Mouse (Mus musculus) neural tube, embryonic 13.5 days (tissue): ENCODE measurements around the gene Exoc4. TPM values are rescaled to one million over a fixed set of nuclear protein-coding genes. Genes with fewer than 3 reads are reported as not detected.
A peak's percentile ranks its signal among the peaks of the same experiment; 100 is the strongest.

Source experiments
- ATAC-seq: fragments of 200-750 bp; cut with Nextera tagmentation; 2 replicates; pipeline ENCODE4 v1.8.0; 2017; ENCODE audit warnings: low read depth, mild to moderate bottlenecking, moderate TSS enrichment, moderate library complexity
- H3K27ac ChIP-seq: fragments of 300-500 bp; sonication (generic); replicated peaks from 2 replicates; pipeline ENCODE4 v1.5.1; 2015; ENCODE audit warnings: moderate library complexity, mild to moderate bottlenecking, inconsistent platforms
- H3K27me3 ChIP-seq: fragments of 300-500 bp; sonication (generic); 2 replicates; pipeline ENCODE4 v1.6.1; 2015; ENCODE audit warnings: mild to moderate bottlenecking, inconsistent platforms
- H3K36me3 ChIP-seq: fragments of 300-500 bp; sonication (generic); 2 replicates; pipeline ENCODE4 v1.6.1; 2015; ENCODE audit warnings: mild to moderate bottlenecking, inconsistent platforms
- H3K4me1 ChIP-seq: fragments of 300-500 bp; sonication (generic); replicated peaks from 2 replicates; pipeline ENCODE4 v1.6.1; 2015; ENCODE audit warnings: inconsistent platforms
- H3K4me2 ChIP-seq: fragments of 300-500 bp; sonication (generic); 2 replicates; pipeline ENCODE4 v1.6.1; 2015; ENCODE audit warnings: inconsistent platforms, mild to moderate bottlenecking, moderate library complexity
- H3K4me3 ChIP-seq: fragments of 300-500 bp; sonication (generic); 2 replicates; pipeline ENCODE4 v1.5.1; 2015; ENCODE audit warnings: mild to moderate bottlenecking, inconsistent platforms
- H3K9ac ChIP-seq: fragments of 300-500 bp; sonication (generic); 2 replicates; pipeline ENCODE4 v1.6.1; 2015; ENCODE audit warnings: moderate library complexity, mild to moderate bottlenecking, inconsistent platforms
- H3K9me3 ChIP-seq: fragments of 300-500 bp; sonication (generic); 2 replicates; pipeline ENCODE4 v1.6.1; 2016; ENCODE audit warnings: inconsistent platforms
- WGBS: fragments of 180-500 bp; shearing (Covaris S2); methylation state at CpG from one replicate; pipeline ENCODE4 v1.1.7; 2015; 5-methylcytosine and 5-hydroxymethylcytosine counted together
- polyA plus RNA-seq: library from polyadenylated mRNA; unstranded; fragments of >200 nt; fragmentation: Nextera tagmentation; extraction: Ambion mirVana; gene quantifications from 2 replicates; pipeline ENCODE4 v1.2.1, GENCODE M21; 2015

The Exoc4 gene
- polyA plus RNA-seq, 1 experiment from 2014 or later = 41.6 TPM

DNA sequence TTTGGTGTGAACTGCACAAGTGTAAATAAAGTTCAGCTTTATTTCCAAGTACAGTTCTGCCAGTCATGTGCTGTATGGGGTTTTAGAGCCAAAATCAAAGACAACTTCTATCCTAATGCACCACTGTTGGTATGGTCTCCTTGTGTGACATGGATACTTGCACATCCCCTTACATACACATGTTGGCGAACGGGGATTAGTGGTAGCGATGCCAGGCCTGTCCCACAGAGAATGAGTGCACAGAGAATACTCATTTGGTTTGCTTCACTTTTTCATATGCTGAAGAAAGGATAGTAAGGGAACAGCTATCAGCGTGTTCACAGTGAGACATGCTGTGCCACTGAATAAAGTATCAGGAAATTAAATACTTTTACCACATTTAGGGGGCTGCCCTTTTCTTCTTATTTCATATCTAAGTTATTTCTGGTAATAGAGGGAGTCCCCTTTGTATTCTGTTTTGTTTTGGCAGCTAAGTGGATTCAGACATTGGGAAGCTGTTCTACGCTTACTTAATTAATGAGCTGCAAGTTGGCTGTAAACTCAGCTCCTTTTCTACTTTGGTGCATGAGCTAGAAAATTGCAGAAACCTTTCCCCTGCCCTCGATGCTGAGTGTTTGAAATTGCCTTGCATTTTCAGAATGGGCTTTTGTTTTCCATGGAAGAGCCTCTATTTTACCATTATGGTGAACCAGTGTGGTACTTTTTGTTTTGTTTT lies 247.4 kb downstream of the Exoc4 start:
- H3K4me2 ChIP-seq = no peak overlapping the region
- 35% methylated on average over 6 of the region's 6 CpGs for WGBS
- H3K9me3 ChIP-seq = no peaks in the 10 kb centered on the region
- no peaks in the 10 kb centered on the region for H3K27me3 ChIP-seq
- no peaks in the 10 kb centered on the region for H3K36me3 ChIP-seq
- H3K9ac ChIP-seq = no peak overlapping the region
- peak overlapping the region; percentile 68 for H3K27ac ChIP-seq
- H3K4me3 ChIP-seq = no peak overlapping the region
- peaks cover 15% of the 10 kb centered on the region for H3K4me1 ChIP-seq
- ATAC-seq = no peak

- ATAC-seq = no peak; the same call in 1 of the 2 replicates
- Histone ChIP-seq H3K36me3 (no peaks in the 10 kb centered on the region), H3K4me3 (no peak overlapping the region), H3K27me3 (no peaks in the 10 kb centered on the region), H3K4me1 (peaks cover 15% of the 10 kb centered on the region), H3K27ac (no peak overlapping the region), H3K9me3 (no peaks in the 10 kb centered on the region), H3K4me2 (no peak overlapping the region), H3K9ac (no peak overlapping the region)
Measured at GRCm38 (mm10) chr6:33497348-33497747, 248.5 kb downstream of the Exoc4 start.

- 76% methylated on average over 4 of the region's 4 CpGs for WGBS
- no peak for ATAC-seq
Measured at GRCm38 (mm10) chr6:33502388-33502787, 253.5 kb downstream of the Exoc4 start.

GRCm38 (mm10) chr6:33503381-33503780 lies 254.5 kb downstream of the Exoc4 start:
- H3K36me3 ChIP-seq = no peaks in the 10 kb centered on the region
- no peaks in the 10 kb centered on the region for H3K9me3 ChIP-seq
- WGBS = 84% methylated on average over 3 of the region's 3 CpGs
- H3K4me1 ChIP-seq = no peaks in the 10 kb centered on the region; the same call in 1 of the 2 replicates
- ATAC-seq = no peak
- no peak overlapping the region for H3K4me3 ChIP-seq
- no peak overlapping the region for H3K27ac ChIP-seq
- no peaks in the 10 kb centered on the region for H3K27me3 ChIP-seq
- H3K4me2 ChIP-seq = no peak overlapping the region
- H3K9ac ChIP-seq = no peak overlapping the region

More at GRCm38 (mm10) chr6:33502388-33502787, 253.5 kb downstream of the Exoc4 start:
- H3K9ac ChIP-seq = no peak overlapping the region
- no peak overlapping the region for H3K4me2 ChIP-seq
- peaks cover 1% of the 10 kb centered on the region for H3K4me1 ChIP-seq
- H3K36me3 ChIP-seq = no peaks in the 10 kb centered on the region
- no peak overlapping the region for H3K4me3 ChIP-seq
- no peaks in the 10 kb centered on the region for H3K9me3 ChIP-seq
- no peak overlapping the region for H3K27ac ChIP-seq
- H3K27me3 ChIP-seq = no peaks in the 10 kb centered on the region

DNA sequence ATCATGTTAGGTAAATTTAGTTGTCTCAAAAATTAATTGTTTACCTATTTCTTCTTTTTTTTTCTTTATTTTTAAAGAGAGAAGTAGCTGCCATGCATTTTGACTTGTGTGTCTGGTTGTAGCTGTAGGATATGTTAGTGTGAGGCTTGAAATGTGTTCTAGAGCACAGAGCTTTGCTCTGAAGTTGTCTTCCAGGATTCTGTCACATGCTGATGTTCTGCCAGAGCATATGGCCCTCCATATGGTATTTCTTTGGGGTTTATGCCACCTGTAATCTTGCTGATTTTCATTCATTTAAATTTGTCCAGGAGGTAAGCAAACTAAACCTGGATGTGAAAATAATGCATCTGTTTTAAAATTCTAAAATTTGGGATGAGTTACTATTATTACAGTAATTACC lies 258.2 kb downstream of the Exoc4 start:
- Histone ChIP-seq H3K4me1 (no peaks in the 10 kb centered on the region; the same call in 1 of the 2 replicates), H3K36me3 (no peaks in the 10 kb centered on the region), H3K9me3 (no peaks in the 10 kb centered on the region), H3K27ac (no peak overlapping the region), H3K4me3 (no peak overlapping the region), H3K4me2 (no peak overlapping the region), H3K9ac (no peak overlapping the region), H3K27me3 (no peaks in the 10 kb centered on the region)
- ATAC-seq = no peak

GRCm38 (mm10) chr6:33515391-33515790 lies 266.5 kb downstream of the Exoc4 start:
- Histone ChIP-seq H3K9me3 (no peaks in the 10 kb centered on the region), H3K36me3 (no peaks in the 10 kb centered on the region), H3K4me3 (no peak overlapping the region), H3K4me1 (no peaks in the 10 kb centered on the region; the same call in 1 of the 2 replicates), H3K4me2 (no peak overlapping the region), H3K9ac (no peak overlapping the region), H3K27me3 (no peaks in the 10 kb centered on the region), H3K27ac (no peak overlapping the region; the same call in 1 of the 2 replicates)
- ATAC-seq = no peak
- WGBS = 49% methylated on average over 4 of the region's 4 CpGs

GRCm38 (mm10) chr6:33516798-33517197 lies 267.9 kb downstream of the Exoc4 start:
- Histone ChIP-seq H3K9ac (no peak overlapping the region), H3K4me1 (no peaks in the 10 kb centered on the region; the same call in 1 of the 2 replicates), H3K27me3 (no peaks in the 10 kb centered on the region), H3K4me3 (no peak overlapping the region), H3K9me3 (no peaks in the 10 kb centered on the region), H3K27ac (no peak overlapping the region), H3K4me2 (no peak overlapping the region), H3K36me3 (no peaks in the 10 kb centered on the region)
- no peak for ATAC-seq
- WGBS = 85% methylated on average over 6 of the region's 6 CpGs

- 54% methylated on average over 5 of the region's 5 CpGs for WGBS
- Histone ChIP-seq H3K36me3 (no peaks in the 10 kb centered on the region), H3K27me3 (no peaks in the 10 kb centered on the region), H3K4me3 (no peak overlapping the region), H3K9ac (no peak overlapping the region), H3K4me2 (no peak overlapping the region), H3K27ac (no peak overlapping the region; the same call in 1 of the 2 replicates), H3K4me1 (no peaks in the 10 kb centered on the region; the same call in 1 of the 2 replicates), H3K9me3 (no peaks in the 10 kb centered on the region)
- no peak for ATAC-seq
Measured at GRCm38 (mm10) chr6:33517890-33518410, 269.1 kb downstream of the Exoc4 start.

DNA sequence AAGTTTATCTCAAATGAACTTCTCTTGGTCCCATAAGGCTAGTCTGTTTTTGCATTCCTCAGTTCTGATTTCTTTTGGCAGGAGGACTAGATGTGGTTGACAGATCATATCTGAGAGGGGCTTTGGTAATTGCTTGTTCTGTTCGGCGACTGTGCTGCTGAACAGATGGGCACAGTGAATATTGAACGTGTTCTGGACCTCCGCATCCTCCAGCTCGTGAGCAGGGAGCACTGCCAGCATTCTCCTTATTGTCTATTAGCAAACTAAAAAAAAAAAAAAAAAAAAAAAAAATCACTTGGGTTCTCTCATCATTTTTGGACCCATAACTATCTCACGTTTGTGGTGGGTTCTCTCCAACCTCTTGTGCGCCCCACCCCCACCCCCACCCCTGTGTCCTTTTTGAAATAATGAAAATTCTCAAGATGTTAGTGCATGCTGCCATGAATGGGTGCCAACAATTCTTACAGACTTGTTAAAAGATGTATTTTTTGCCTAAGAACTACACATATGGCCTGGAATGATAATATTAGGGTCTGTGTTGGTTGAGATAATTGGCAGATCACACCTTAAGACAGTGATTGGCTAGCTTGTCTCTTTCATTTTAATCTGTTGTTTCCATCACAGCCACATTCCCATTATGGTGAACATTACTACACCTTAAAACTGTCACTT lies 276.9 kb downstream of the Exoc4 start:
- no peak for ATAC-seq
- no peak overlapping the region for H3K9ac ChIP-seq
- no peak overlapping the region for H3K27ac ChIP-seq
- no peaks in the 10 kb centered on the region for H3K4me1 ChIP-seq
- H3K36me3 ChIP-seq = no peaks in the 10 kb centered on the region
- H3K27me3 ChIP-seq = no peaks in the 10 kb centered on the region
- WGBS = 77% methylated on average over 7 of the region's 7 CpGs
- no peak overlapping the region for H3K4me2 ChIP-seq
- H3K9me3 ChIP-seq = no peaks in the 10 kb centered on the region
- H3K4me3 ChIP-seq = no peak overlapping the region

DNA sequence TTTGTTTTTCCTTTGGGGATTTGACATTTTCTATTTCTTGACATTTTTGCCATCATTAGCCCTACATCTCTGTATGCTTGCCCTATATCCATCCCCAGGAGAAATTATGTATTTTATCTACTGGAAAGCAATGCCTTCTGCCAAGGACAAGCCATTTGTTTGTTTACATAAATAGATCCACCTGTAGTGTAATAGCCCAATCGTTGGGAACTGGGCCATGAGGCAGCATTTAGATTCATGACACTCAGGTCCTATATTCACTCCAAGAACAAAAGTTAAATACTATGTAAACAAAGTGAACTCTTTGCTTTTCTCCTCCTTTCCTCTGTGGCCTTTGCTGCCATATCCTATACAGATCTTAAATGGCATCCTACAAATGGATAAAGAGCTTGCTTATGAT lies 291.5 kb downstream of the Exoc4 start:
- 74% methylated on average over 1 of the region's 1 CpGs for WGBS

GRCm38 (mm10) chr6:33542712-33543111 lies 293.8 kb downstream of the Exoc4 start:
- Histone ChIP-seq H3K9ac (no peak overlapping the region), H3K4me3 (no peak overlapping the region), H3K36me3 (no peaks in the 10 kb centered on the region), H3K4me2 (no peak overlapping the region), H3K9me3 (no peaks in the 10 kb centered on the region), H3K4me1 (no peaks in the 10 kb centered on the region), H3K27ac (no peak overlapping the region), H3K27me3 (no peaks in the 10 kb centered on the region)
- ATAC-seq = no peak
- 87% methylated on average over 6 of the region's 6 CpGs for WGBS

More for the DNA sequence above, 291.5 kb downstream of the Exoc4 start:
- no peak overlapping the region for H3K4me3 ChIP-seq
- H3K4me1 ChIP-seq = no peaks in the 10 kb centered on the region
- H3K27me3 ChIP-seq = no peaks in the 10 kb centered on the region
- H3K9ac ChIP-seq = no peak overlapping the region
- no peak for ATAC-seq
- no peak overlapping the region for H3K27ac ChIP-seq
- no peaks in the 10 kb centered on the region for H3K36me3 ChIP-seq
- H3K4me2 ChIP-seq = no peak overlapping the region
- no peaks in the 10 kb centered on the region for H3K9me3 ChIP-seq

- Histone ChIP-seq H3K27me3 (no peaks in the 10 kb centered on the region), H3K4me3 (no peak overlapping the region), H3K9ac (no peak overlapping the region), H3K4me2 (no peak overlapping the region), H3K27ac (peak overlapping the region; percentile 64), H3K9me3 (no peaks in the 10 kb centered on the region), H3K4me1 (peaks cover 17% of the 10 kb centered on the region), H3K36me3 (no peaks in the 10 kb centered on the region)
- ATAC-seq = no peak
- WGBS = 67% methylated on average over 4 of the region's 4 CpGs
Measured at GRCm38 (mm10) chr6:33551934-33552333, 303.0 kb downstream of the Exoc4 start.
